Mouse (Mus musculus): ENCODE results near the gene Agpat1. TPM values are rescaled to one million over a fixed set of nuclear protein-coding genes. Genes with fewer than 3 reads are reported as not detected.
A peak's percentile ranks its signal among the peaks of the same experiment; 100 is the strongest.

The Agpat1 gene
- polyA plus RNA-seq, 1 experiment = 330 TPM

- H3K4me3 ChIP-seq (ENCODE audit: low read depth, low read length) = no peak overlapping the region
- H3K27me3 ChIP-seq (ENCODE audit: control insufficient read depth, insufficient read depth, low read length) = no peaks in the 10 kb centered on the region
- WGBS = 82% methylated on average over 30 of the region's 30 CpGs
- H3K36me3 ChIP-seq (ENCODE audit: control insufficient read depth, insufficient read depth, low read length) = peaks cover 7% of the 10 kb centered on the region
- TF ChIP-seq CTCF (IDR thresholded peaks at IDR 0.05; ENCODE audit: extremely low read depth, insufficient read length, insufficient replicate concordance, low read depth, low read length) (no peak), POLR2A (IDR thresholded peaks at IDR 0.05; ENCODE audit: low read depth, low read length) (no peak)
- peaks cover 8% of the 10 kb centered on the region; the same call in 1 of the 2 replicates for H3K4me1 ChIP-seq (ENCODE audit: control insufficient read depth, insufficient read depth, insufficient read length, low read length)
- no peak overlapping the region for H3K27ac ChIP-seq (ENCODE audit: insufficient read depth, low read depth, low read length)
Observed at GRCm38 (mm10) chr17:34645831-34646511, 41.9 kb downstream of the Agpat1 start.

GRCm38 (mm10) chr17:34646906-34647787 is 43.1 kb downstream of the Agpat1 start, which contains the start of gene Atf6b:
Gene Atf6b (plus strand): TSS chr17:34647146.
- under 1% methylated on average over 65 of the region's 66 CpGs for WGBS
- no peak within 1 kb of the TSS; the same call in 1 of the 2 replicates for H3K27ac ChIP-seq (ENCODE audit: insufficient read depth, low read depth, low read length)

DNA sequence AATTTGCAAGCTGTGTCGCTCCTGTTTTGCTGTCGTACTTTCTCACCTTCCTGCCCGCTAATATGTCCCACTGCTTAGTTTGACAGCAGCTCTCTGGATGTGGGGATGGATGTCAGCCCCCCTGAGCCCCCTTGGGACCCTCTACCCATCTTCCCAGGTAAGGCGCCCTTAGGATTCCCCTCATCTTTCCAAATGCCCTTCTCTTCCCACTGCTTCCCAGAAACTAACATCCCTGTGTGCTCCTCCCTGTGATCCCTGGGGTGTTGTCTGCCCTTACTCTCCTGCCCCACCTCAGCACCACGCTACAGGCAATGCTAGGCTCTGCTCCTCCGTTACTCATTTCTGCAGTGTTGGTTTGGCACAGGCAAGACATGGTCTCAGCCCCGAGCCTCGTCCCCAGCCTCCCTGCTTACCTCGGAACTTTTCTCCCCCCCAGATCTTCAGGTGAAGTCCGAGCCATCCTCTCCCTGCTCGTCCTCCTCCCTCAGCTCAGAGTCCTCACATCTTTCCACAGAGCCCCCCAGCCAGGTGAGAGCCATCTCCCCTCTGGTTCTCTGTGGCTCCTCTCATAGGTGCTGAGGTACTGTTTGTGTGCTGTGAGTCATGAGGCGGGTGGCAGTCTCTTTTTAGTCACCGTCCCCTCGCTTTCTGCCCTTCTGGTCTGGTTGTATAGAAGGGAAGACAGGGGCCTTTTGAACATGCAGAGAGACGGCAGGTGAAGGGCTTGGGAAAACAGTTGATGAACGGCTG is 44.3 kb downstream of the Agpat1 start:
- no peak for TF ChIP-seq CTCF (IDR thresholded peaks at IDR 0.05; ENCODE audit: extremely low read depth, insufficient read length, insufficient replicate concordance, low read depth, low read length)
- no peak for TF ChIP-seq POLR2A (IDR thresholded peaks at IDR 0.05; ENCODE audit: low read depth, low read length)
- peak overlapping the region; percentile 4; the same call in 1 of the 2 replicates for H3K4me3 ChIP-seq (ENCODE audit: low read depth, low read length)
- WGBS = 85% methylated on average over 16 of the region's 16 CpGs
- no peak overlapping the region for H3K27ac ChIP-seq (ENCODE audit: insufficient read depth, low read depth, low read length)
- H3K27me3 ChIP-seq (ENCODE audit: control insufficient read depth, insufficient read depth, low read length) = no peaks in the 10 kb centered on the region
- peaks cover 8% of the 10 kb centered on the region for H3K4me1 ChIP-seq (ENCODE audit: control insufficient read depth, insufficient read depth, insufficient read length, low read length)
- peaks cover 26% of the 10 kb centered on the region for H3K36me3 ChIP-seq (ENCODE audit: control insufficient read depth, insufficient read depth, low read length)

More at GRCm38 (mm10) chr17:34646906-34647787, 43.1 kb downstream of the Agpat1 start, which contains the start of gene Atf6b:
- H3K4me1 ChIP-seq (ENCODE audit: control insufficient read depth, insufficient read depth, insufficient read length, low read length) = peaks cover 8% of the 10 kb centered on the region
- TF ChIP-seq POLR2A (IDR thresholded peaks at IDR 0.05; ENCODE audit: low read depth, low read length) (peak; percentile 70; the same call in 1 of the 2 replicates), CTCF (IDR thresholded peaks at IDR 0.05; ENCODE audit: extremely low read depth, insufficient read length, insufficient replicate concordance, low read depth, low read length) (no peak)
- peaks cover 18% of the 10 kb centered on the region for H3K36me3 ChIP-seq (ENCODE audit: control insufficient read depth, insufficient read depth, low read length)
- H3K4me3 ChIP-seq (ENCODE audit: low read depth, low read length) = peak within 1 kb of the TSS; percentile 88
- no peaks in the 10 kb centered on the region for H3K27me3 ChIP-seq (ENCODE audit: control insufficient read depth, insufficient read depth, low read length)

GRCm38 (mm10) chr17:34649106-34649864 is 45.2 kb downstream of the Agpat1 start:
- 84% methylated on average over 18 of the region's 18 CpGs for WGBS
- H3K4me3 ChIP-seq (ENCODE audit: low read depth, low read length) = no peak overlapping the region

DNA sequence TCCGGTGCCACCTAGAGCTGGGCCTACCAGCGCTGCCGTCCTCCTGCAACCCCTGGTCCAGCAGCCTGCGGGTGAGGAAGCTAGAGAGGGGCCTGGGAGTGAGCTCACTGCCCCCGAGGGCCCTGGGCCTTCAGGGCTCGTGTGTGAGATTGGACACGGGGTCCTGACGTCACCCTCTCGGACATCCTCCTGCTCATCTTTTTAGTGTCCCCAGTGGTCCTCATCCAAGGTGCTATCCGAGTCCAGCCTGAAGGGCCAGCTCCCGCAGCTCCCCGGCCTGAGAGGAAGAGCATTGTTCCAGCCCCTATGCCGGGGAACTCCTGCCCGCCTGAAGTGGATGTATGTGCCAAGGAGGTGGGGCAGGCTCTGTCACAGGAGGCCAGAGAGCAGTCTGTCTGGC is 46.7 kb downstream of the Agpat1 start:
- Histone ChIP-seq H3K27ac (ENCODE audit: insufficient read depth, low read depth, low read length) (no peak overlapping the region), H3K36me3 (ENCODE audit: control insufficient read depth, insufficient read depth, low read length) (peaks cover 32% of the 10 kb centered on the region), H3K4me3 (ENCODE audit: low read depth, low read length) (no peak overlapping the region), H3K27me3 (ENCODE audit: control insufficient read depth, insufficient read depth, low read length) (no peaks in the 10 kb centered on the region), H3K4me1 (ENCODE audit: control insufficient read depth, insufficient read depth, insufficient read length, low read length) (peaks cover 11% of the 10 kb centered on the region)
- 92% methylated on average over 14 of the region's 14 CpGs for WGBS
- TF ChIP-seq CTCF (IDR thresholded peaks at IDR 0.05; ENCODE audit: extremely low read depth, insufficient read length, insufficient replicate concordance, low read depth, low read length) = no peak
- TF ChIP-seq POLR2A (IDR thresholded peaks at IDR 0.05; ENCODE audit: low read depth, low read length) = no peak

More at GRCm38 (mm10) chr17:34649106-34649864, 45.2 kb downstream of the Agpat1 start:
- no peaks in the 10 kb centered on the region for H3K27me3 ChIP-seq (ENCODE audit: control insufficient read depth, insufficient read depth, low read length)
- H3K4me1 ChIP-seq (ENCODE audit: control insufficient read depth, insufficient read depth, insufficient read length, low read length) = peaks cover 8% of the 10 kb centered on the region
- peaks cover 30% of the 10 kb centered on the region for H3K36me3 ChIP-seq (ENCODE audit: control insufficient read depth, insufficient read depth, low read length)
- H3K27ac ChIP-seq (ENCODE audit: insufficient read depth, low read depth, low read length) = no peak overlapping the region
- no peak for TF ChIP-seq POLR2A (IDR thresholded peaks at IDR 0.05; ENCODE audit: low read depth, low read length)
- no peak for TF ChIP-seq CTCF (IDR thresholded peaks at IDR 0.05; ENCODE audit: extremely low read depth, insufficient read length, insufficient replicate concordance, low read depth, low read length)
